Mouse (Mus musculus) ovary, adult 18-20 months (tissue): ENCODE results near the gene Slc37a3.
"Not testable (repeated sequence)": the region's sequence is repeated elsewhere in the genome, so short reads cannot be mapped to it uniquely, and the experiment has no call there.

Source experiments
- DNase-seq: peaks from one replicate; pipeline ENCODE4 v3.0.0; 2022; ENCODE audit warnings: low spot score, mixed read lengths

The Slc37a3 gene

GRCm38 (mm10) chr6:39379224-39379623, 1.7 kb upstream of the Slc37a3 start:
- DNase-seq, result no peak

GRCm38 (mm10) chr6:39378161-39378835, 823 bp upstream of the Slc37a3 start:
- DNase-seq, result not testable (repeated sequence)

DNA sequence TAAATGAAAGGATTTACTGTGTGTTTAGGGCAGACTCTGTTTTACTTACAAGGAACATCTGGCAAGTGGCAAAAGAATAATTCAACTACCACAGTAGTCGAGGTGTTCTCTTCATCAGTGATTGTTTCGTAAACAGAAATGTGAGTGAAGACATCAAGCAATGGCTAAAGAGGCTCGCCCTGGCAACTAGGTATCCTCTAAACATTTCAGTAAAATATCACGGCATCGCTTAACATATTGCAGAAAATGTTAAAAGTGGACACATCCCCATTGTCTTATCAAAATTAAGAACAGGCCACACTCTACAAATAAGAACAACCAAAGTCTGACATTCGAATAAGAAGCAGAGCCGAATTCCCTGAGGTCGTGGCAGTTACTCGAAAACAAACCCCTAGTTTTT, 700 bp downstream of the Slc37a3 start:
- no peak for DNase-seq

DNA sequence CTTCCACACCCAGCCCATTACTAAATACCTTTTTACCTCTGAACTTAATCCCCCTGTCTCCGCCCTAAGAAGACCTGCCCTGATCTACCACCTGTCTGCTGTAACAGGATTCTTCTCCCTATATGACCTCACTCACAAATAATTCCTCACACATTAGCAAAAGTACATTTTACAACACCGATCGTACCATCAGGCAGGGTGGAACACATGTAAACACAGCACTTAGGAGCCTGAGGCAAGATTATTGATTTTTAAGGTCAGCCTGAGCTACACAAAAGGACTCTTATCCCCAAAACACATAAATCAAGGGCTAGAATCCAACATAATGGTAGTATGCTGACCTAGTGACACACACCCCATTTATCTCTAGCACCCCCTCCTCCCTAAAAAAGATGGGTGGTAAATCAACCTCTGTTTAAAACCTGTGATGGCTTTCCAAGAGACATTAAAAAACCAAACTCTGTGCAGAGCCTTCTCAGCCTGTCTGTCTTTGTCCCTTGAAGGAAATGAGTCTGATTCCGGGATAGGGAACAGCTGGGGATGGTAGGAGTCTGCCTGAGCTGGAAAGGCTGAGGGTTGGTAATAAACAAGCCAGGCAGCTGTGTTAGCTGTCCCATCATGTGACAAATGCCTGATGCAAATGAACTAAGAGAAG, 4.0 kb downstream of the Slc37a3 start:
- DNase-seq, result no peak

DNA sequence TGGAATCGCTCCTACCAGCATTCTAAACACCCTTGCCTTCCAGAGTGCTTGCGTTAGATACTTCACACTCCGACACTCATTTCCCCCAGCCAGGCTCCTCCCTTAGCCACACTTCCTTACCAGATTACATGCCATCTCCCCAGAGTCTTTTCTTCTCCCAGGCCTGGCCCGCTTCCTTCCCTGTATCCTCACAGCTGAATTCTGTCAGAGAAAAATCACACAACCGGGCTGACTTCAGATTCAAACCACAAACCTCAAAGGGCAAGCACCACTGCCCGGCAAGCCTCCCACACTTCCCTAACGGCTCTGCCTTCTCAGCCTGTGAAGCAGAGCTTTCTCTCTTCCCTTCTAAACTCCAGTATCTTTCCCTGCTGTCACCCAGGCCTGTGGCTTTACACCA, 4.7 kb downstream of the Slc37a3 start:
- DNase-seq, result peak; percentile 18

GRCm38 (mm10) chr6:39372042-39372441, 5.4 kb downstream of the Slc37a3 start:
- no peak for DNase-seq

- DNase-seq, result no peak
These were observed 7.8 kb downstream of the Slc37a3 start for GRCm38 (mm10) chr6:39369631-39370030.

DNA sequence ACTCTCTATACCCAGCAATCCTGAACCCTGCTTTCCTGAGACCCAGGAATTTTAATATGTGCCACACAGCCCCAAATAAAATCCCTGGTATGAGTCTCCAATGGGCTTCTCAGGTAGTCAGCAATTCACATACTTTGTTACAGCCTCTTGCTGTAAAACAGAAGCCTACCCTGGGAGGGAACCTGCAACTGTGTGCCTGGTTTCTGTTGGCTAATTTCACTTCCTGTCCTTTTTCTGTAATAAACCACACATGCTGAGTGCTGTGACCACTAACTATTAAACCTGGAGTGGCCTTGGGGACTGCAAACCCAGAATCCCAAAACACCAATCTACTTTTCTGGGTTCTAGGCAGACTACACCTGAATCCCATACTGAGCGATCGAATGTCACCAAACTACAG, 14.8 kb downstream of the Slc37a3 start:
- DNase-seq, result no peak

GRCm38 (mm10) chr6:39359207-39359606, 18.3 kb downstream of the Slc37a3 start:
- DNase-seq, result not testable (repeated sequence)

DNA sequence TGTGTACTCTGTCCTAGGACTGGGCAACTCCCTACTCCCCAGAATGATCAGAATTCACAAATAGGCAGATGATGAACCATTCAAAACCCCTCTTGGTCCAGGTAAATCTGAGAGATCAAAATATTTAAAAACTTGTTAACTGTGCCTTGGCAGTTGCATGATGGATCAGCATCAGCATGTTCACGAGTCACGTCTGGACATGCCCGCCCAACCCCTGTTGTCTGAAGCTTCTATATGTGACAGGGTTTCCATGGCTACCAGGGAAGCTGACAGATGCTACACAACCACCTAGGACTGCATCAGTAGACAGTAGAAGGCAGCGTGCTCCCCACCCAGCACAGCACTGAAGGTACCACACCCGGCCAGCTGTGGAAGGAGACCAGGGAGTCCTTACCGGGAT, 28.5 kb downstream of the Slc37a3 start:
- no peak for DNase-seq

DNA sequence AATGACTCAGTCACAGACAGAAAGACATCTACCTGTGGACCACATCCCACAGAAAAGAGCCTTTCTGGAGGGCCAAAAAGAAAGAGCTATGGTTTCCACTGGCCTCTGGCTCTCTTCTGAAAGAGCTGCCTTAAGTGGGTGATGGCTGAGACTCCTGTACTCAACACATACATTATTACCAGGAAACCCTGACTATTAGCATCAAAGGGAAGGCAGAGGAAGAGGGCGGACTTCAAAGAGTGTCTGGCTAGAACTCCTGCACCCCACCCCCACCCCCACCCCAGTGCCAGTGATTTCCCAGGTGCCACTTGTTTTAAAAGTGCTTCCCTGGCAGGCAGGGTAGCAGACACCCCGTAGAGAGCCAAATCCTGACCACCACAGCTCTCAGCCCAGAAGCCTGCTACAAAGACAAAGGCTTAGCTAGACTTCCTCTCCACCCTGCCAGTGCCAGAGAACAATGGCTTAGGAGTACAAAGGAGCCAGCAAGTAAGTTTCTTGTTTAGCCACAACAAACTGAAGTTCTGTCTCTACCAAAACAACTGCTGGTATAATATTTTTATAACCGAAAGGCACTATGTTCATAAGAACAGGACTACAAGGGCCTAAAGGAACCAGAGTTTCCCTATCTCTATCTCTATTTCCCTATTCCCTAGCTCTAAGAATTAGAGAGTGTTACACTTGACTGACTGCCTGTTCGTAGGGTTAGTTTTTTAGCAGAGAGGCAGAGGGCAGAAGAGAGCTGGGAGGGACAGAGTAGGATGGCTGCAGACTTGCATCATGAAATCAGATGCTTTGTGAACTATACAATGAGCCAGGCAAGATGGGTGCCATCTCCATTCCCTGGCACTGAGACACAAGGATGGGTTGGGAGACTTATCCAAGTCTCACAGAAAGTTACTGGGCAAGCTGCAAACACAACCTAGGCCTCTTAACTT, 29.3 kb downstream of the Slc37a3 start:
- DNase-seq, result no peak

- no peak for DNase-seq
These were observed 30.4 kb downstream of the Slc37a3 start for GRCm38 (mm10) chr6:39346991-39347501.

- no peak for DNase-seq
These were observed 32.0 kb downstream of the Slc37a3 start for GRCm38 (mm10) chr6:39345430-39345829.

DNA sequence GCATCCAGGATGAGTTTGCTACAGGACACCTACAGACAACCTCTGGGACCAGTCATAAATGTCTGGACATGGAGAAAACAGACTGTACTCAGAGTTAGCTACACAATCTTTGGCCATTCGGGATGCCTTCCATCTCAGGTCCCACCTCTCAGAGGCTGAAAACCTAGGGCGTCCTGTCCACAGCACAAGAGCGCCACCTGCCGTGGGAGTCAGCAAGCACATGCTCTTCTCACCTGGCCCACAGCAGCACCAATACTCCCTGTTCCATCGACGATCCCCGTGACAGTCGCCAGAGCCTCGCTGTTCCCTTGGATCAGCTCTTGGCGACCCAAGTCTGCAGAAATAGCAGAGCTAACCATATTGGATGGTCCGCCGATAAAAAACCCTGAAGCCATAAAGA, 33.5 kb downstream of the Slc37a3 start:
- peak; percentile 48 for DNase-seq

DNA sequence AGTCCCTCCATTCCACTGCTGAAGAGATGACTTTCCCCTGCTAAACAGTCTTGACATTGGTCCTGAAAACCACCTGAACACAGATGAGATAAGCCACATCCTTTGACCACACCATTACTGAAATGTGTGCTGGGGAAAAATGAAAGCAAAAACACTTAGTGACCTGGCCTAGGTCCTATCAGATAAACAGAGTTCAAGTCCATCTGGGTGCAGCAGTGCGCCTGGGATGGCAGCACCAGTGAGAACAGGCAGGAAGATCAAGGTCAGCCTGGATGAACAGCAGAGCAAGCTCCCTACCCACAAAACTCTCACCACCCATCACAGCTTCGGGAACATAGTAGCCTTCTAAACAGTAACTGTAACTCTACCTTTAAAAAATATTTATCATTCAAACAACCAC, 35.7 kb downstream of the Slc37a3 start:
- DNase-seq, result peak; percentile 57

DNA sequence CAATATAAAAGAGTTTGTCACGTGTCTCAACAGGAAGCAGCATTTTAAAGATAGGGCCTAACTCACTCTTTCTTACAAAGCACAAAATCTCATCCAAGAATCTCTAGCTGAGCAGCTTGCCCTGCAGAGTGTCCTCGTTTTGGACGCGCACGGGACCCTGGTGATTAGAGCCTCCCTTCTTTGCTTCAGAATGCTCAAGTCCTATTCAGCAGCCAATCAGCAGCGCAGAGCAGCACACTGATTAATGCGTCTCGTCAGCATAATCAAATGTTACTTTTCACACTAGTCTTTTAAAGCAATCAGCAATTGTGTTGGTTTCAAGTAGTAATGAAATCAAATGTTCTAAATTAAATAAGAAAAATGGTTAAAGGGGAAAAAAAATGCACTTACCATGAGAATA, 39.1 kb downstream of the Slc37a3 start:
- no peak for DNase-seq

DNA sequence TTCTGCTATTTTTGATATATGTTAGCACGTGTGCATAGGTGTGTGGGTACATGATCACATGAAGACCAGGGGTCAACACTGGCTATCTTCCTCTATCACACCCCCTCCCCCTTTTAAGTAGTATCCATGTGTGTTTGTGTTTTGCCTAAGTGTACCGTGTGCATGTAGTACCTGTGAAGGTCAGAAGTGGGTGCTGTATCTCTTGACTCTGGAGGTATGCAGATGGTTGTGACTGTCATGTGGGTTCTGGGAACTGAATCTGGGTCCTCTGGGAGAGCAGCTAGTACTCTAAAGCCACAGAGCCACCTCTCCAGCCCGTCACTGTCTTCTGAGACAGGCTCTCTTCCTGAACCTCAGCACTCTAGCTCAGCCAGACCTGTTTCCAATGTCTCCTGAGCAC, 42.6 kb downstream of the Slc37a3 start:
- no peak for DNase-seq

GRCm38 (mm10) chr6:39334224-39334623, 43.3 kb downstream of the Slc37a3 start:
- DNase-seq, result no peak

DNA sequence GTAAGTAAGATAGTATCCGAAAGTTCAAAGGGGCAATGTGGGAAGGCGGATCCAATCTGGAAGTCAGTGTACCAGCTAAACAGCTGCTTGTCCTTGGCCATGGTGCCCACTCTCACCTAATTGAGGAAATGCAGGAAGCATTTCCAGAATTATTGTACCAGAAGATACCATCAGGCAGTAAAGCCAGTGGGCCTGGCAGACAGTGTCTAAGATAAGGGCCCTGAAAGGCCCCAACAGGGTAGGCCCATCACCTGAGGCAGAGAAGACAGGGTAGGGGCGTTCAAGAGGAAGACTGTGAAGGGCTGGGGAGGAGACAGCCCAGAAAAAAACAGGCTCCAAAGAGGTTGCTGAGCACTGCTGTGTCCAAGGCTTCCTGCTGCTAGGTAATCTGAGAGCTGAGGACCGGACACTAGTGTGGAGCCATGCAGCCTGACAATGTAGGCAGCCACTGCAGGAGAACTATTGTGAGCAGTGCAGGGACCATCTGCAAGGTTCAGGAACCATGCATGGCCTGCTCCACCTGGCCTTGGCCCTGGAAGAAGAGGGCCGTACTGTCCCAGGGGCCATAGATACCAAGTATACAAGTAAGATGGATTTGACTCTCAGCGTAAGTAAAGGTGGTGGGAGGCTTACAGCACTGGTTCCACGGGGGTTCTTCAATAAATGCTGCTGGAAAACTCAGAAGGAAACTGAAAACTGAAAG, 45.3 kb downstream of the Slc37a3 start:
- no peak for DNase-seq

DNA sequence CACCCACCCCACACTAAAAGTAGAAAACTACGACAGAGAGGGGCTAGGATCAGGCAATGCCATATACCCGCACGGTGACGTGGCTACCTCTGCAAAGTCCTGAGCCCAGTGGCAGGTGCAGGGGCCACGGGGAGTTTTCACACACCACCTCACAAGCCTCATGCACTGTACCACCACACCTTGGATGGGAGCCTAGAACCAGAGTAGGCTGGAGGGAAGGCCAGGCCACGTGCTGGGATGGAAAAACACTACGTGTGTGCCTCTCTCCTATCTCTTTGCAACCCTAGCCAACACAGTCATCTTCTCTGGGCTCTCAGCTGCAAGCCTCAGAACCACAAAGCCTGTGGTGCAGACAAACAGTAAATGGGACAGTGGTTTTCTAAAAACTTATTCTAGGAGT, 46.5 kb downstream of the Slc37a3 start:
- DNase-seq, result no peak

- no peak for DNase-seq
These were observed 57.2 kb downstream of the Slc37a3 start for GRCm38 (mm10) chr6:39320286-39320685.
